Mouse (Mus musculus) thymus, postnatal 14 days (tissue): Measurements from ENCODE around the gene Ripply1.
"Not testable (repeated sequence)": the region's sequence is repeated elsewhere in the genome, so short reads cannot be mapped to it uniquely, and the experiment has no call there.

Experiments used
- DNase-seq: peaks from one replicate; pipeline ENCODE4 v3.0.0; 2021

Ripply1 gene

GRCm38 (mm10) chrX:139779401-139779800 lies 2.8 kb downstream of the Ripply1 start:
- DNase-seq, result no peak

- DNase-seq, result no peak
Measured at GRCm38 (mm10) chrX:139778886-139779285, 3.3 kb downstream of the Ripply1 start.

- no peak for DNase-seq
Measured at GRCm38 (mm10) chrX:139777357-139777756, 4.8 kb downstream of the Ripply1 start.

- DNase-seq, result no peak
Measured at GRCm38 (mm10) chrX:139775084-139775612, 7.0 kb downstream of the Ripply1 start.

- DNase-seq, result peak; percentile 39
Measured at GRCm38 (mm10) chrX:139774309-139775083, 7.7 kb downstream of the Ripply1 start.

GRCm38 (mm10) chrX:139769975-139770637 lies 12.0 kb downstream of the Ripply1 start:
- no peak for DNase-seq

GRCm38 (mm10) chrX:139762546-139762945 lies 19.6 kb downstream of the Ripply1 start:
- peak; percentile 25 for DNase-seq

- not testable (repeated sequence) for DNase-seq
Measured at GRCm38 (mm10) chrX:139758634-139759033, 23.5 kb downstream of the Ripply1 start.

GRCm38 (mm10) chrX:139751855-139752254 lies 30.3 kb downstream of the Ripply1 start:
- peak; percentile 45 for DNase-seq

- no peak for DNase-seq
Measured at GRCm38 (mm10) chrX:139737066-139737465, 45.1 kb downstream of the Ripply1 start.

GRCm38 (mm10) chrX:139730541-139730940 lies 51.6 kb downstream of the Ripply1 start:
- no peak for DNase-seq
